ENCODE assay signal across 13 mouse cellular contexts in the genomic region with DNA sequence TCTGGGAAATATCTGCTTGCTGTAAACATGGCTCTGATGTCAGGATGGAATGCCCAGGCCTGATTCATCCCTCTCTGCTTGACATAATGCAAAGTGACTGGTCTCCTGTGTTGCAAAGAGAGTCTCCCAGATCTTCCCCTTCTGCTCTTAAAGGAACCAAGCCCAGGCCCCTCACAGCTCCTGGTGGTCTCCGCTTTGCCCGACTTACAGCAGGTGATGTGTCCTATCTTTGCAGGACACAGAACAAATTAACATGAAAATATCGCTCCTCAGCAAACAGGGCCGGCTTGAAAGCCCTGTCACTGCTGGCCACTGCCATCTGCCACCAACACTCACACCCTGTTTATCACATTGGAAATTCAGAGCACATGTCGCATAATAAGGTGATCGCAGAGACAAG. TPM values are rescaled to one million over a fixed set of nuclear protein-coding genes. Genes with fewer than 3 reads are reported as not detected.
DNase-seq lines count a peak whose midpoint lies in the region; ATAC-seq lines count a peak whose summit lies in the region.
"Had no signal": no experiment of that assay in that cellular context is flagged by ENCODE, and none has a peak within 500 bp of the region (broad histone marks: within the 10 kb centered on the region; RNA-seq: fewer than 3 reads in every experiment).

No protein-coding gene starts in this region.

- no peak overlapping the region for H3K27ac ChIP-seq in liver, embryonic 16.5 days (ENCODE audit: low read length)
- no peak overlapping the region for H3K27ac ChIP-seq in liver, embryonic 11.5 days (ENCODE audit: low read depth, low read length)
- peak overlapping the region; percentile 65 for H3K27ac ChIP-seq in forebrain, embryonic 13.5 days
- no peak overlapping the region for H3K27ac ChIP-seq in hindbrain, embryonic 16.5 days (ENCODE audit: low read depth, low read length)
- no peak overlapping the region for H3K27ac ChIP-seq in neural tube, embryonic 13.5 days (replicated peaks)
- H3K27ac ChIP-seq in embryonic facial prominence, embryonic 10.5 days (replicated peaks): no peak overlapping the region
- H3K27ac ChIP-seq: embryonic facial prominence, embryonic 13.5 days; limb, embryonic 12.5 days had no signal

- WGBS in liver, embryonic 16.5 days (ENCODE audit: insufficient replicate concordance): 55% methylated on average over 6 of the region's 6 CpGs
- WGBS in liver, embryonic 11.5 days: 76% methylated on average over 6 of the region's 6 CpGs
- 33% methylated on average over 6 of the region's 6 CpGs for WGBS in forebrain, embryonic 13.5 days
- WGBS in hindbrain, embryonic 16.5 days: 22% methylated on average over 6 of the region's 6 CpGs
- WGBS in neural tube, embryonic 13.5 days: 20% methylated on average over 6 of the region's 6 CpGs
- 70% methylated on average over 6 of the region's 6 CpGs for WGBS in embryonic facial prominence, embryonic 10.5 days

- no peak overlapping the region for H3K4me2 ChIP-seq in liver, embryonic 16.5 days (ENCODE audit: low read depth, low read length)
- H3K4me2 ChIP-seq in liver, embryonic 11.5 days: no peak overlapping the region
- H3K4me2 ChIP-seq in forebrain, embryonic 13.5 days: peak overlapping the region; percentile 23
- H3K4me2 ChIP-seq in hindbrain, embryonic 16.5 days (ENCODE audit: low read length): no peak overlapping the region
- no peak overlapping the region for H3K4me2 ChIP-seq in neural tube, embryonic 13.5 days
- H3K4me2 ChIP-seq: embryonic facial prominence, embryonic 13.5 days; limb, embryonic 12.5 days had no signal

- no peak for DNase-seq in liver, embryonic 11.5 days (ENCODE audit: low spot score)
- DNase-seq in kidney, postnatal 10 days: no peak
- DNase-seq in embryonic facial prominence, embryonic 10.5 days (ENCODE audit: low spot score): no peak
- no peak for DNase-seq in spleen, postnatal 36 days (ENCODE audit: low spot score in 2 of 2)
- DNase-seq: kidney, adult 18-20 months; lung, postnatal 14 days; right cerebral cortex, postnatal 25 days had no signal

- H3K4me1 ChIP-seq in liver, embryonic 16.5 days (ENCODE audit: control insufficient read depth, low read depth, low read length): no peaks in the 10 kb centered on the region; the same call in 1 of the 2 replicates
- H3K4me1 ChIP-seq in liver, embryonic 11.5 days (replicated peaks; ENCODE audit: control insufficient read depth, insufficient read depth, low read length): no peaks in the 10 kb centered on the region
- peaks cover 40% of the 10 kb centered on the region for H3K4me1 ChIP-seq in forebrain, embryonic 13.5 days
- no peaks in the 10 kb centered on the region for H3K4me1 ChIP-seq in hindbrain, embryonic 16.5 days (ENCODE audit: control insufficient read depth, insufficient read depth, low read depth, low read length)
- H3K4me1 ChIP-seq in neural tube, embryonic 13.5 days (replicated peaks): peaks cover 24% of the 10 kb centered on the region
- H3K4me1 ChIP-seq in embryonic facial prominence, embryonic 10.5 days: 0 out of 2 replicates have a peak, but pooled peaks cover 9% of the 10 kb centered on the region

- H3K27me3 ChIP-seq in liver, embryonic 16.5 days (ENCODE audit: control insufficient read depth, insufficient read depth, low read depth, low read length): no peaks in the 10 kb centered on the region
- no peaks in the 10 kb centered on the region for H3K27me3 ChIP-seq in liver, embryonic 11.5 days (replicated peaks; ENCODE audit: control insufficient read depth, insufficient read depth, low read length)
- no peaks in the 10 kb centered on the region for H3K27me3 ChIP-seq in forebrain, embryonic 13.5 days
- H3K27me3 ChIP-seq in hindbrain, embryonic 16.5 days (replicated peaks; ENCODE audit: control insufficient read depth, insufficient read depth, low read length): no peaks in the 10 kb centered on the region
- H3K27me3 ChIP-seq in neural tube, embryonic 13.5 days: no peaks in the 10 kb centered on the region
- no peaks in the 10 kb centered on the region for H3K27me3 ChIP-seq in embryonic facial prominence, embryonic 10.5 days (replicated peaks; ENCODE audit: low read depth, poor library complexity, severe bottlenecking)
- H3K27me3 ChIP-seq: embryonic facial prominence, embryonic 13.5 days; limb, embryonic 12.5 days had no signal

- H3K9ac ChIP-seq in liver, embryonic 16.5 days (ENCODE audit: low read depth, low read length): no peak overlapping the region
- H3K9ac ChIP-seq in liver, embryonic 11.5 days (ENCODE audit: low read depth, low read length): no peak overlapping the region
- no peak overlapping the region for H3K9ac ChIP-seq in forebrain, embryonic 13.5 days
- H3K9ac ChIP-seq in hindbrain, embryonic 16.5 days (ENCODE audit: low read depth, low read length): no peak overlapping the region
- no peak overlapping the region for H3K9ac ChIP-seq in neural tube, embryonic 13.5 days
- H3K9ac ChIP-seq: embryonic facial prominence, embryonic 13.5 days; limb, embryonic 12.5 days had no signal

- no peaks in the 10 kb centered on the region; the same call in 1 of the 2 replicates for H3K36me3 ChIP-seq in liver, embryonic 16.5 days (ENCODE audit: control insufficient read depth, insufficient read depth)
- H3K36me3 ChIP-seq in liver, embryonic 11.5 days (ENCODE audit: control insufficient read depth, insufficient read depth, low read length): peaks cover 2% of the 10 kb centered on the region; the same call in 1 of the 2 replicates
- H3K36me3 ChIP-seq in forebrain, embryonic 13.5 days (ENCODE audit: poor library complexity, severe bottlenecking): peaks cover 6% of the 10 kb centered on the region; the same call in 1 of the 2 replicates
- H3K36me3 ChIP-seq in hindbrain, embryonic 16.5 days (ENCODE audit: control insufficient read depth, insufficient read depth, low read length): no peaks in the 10 kb centered on the region
- H3K36me3 ChIP-seq in neural tube, embryonic 13.5 days: no peaks in the 10 kb centered on the region
- peaks cover 18% of the 10 kb centered on the region for H3K36me3 ChIP-seq in embryonic facial prominence, embryonic 10.5 days (replicated peaks)
- H3K36me3 ChIP-seq: embryonic facial prominence, embryonic 13.5 days; limb, embryonic 12.5 days had no signal

- H3K4me3 ChIP-seq in liver, embryonic 16.5 days (ENCODE audit: low read depth, low read length): no peak overlapping the region
- H3K4me3 ChIP-seq in liver, embryonic 11.5 days (ENCODE audit: low read depth, low read length): no peak overlapping the region
- no peak overlapping the region for H3K4me3 ChIP-seq in forebrain, embryonic 13.5 days
- H3K4me3 ChIP-seq in hindbrain, embryonic 16.5 days (ENCODE audit: low read length): no peak overlapping the region
- no peak overlapping the region for H3K4me3 ChIP-seq in neural tube, embryonic 13.5 days
- no peak overlapping the region for H3K4me3 ChIP-seq in embryonic facial prominence, embryonic 10.5 days
- H3K4me3 ChIP-seq: embryonic facial prominence, embryonic 13.5 days; limb, embryonic 12.5 days had no signal

- peak; percentile 23; the same call in 1 of the 2 replicates for ATAC-seq in liver, embryonic 16.5 days (ENCODE audit: low read depth)
- ATAC-seq in liver, embryonic 11.5 days (replicated peaks; ENCODE audit: low FRiP score): no peak
- ATAC-seq in forebrain, embryonic 13.5 days: peak; percentile 67
- ATAC-seq in hindbrain, embryonic 16.5 days: peak; percentile 64
- ATAC-seq in neural tube, embryonic 13.5 days (ENCODE audit: low read depth): 0 out of 2 replicates have a peak, but pooled peaks have one; percentile 51

- no peaks in the 10 kb centered on the region for H3K9me3 ChIP-seq in liver, embryonic 16.5 days (replicated peaks; ENCODE audit: control insufficient read depth, low read length)
- H3K9me3 ChIP-seq in liver, embryonic 11.5 days (ENCODE audit: control insufficient read depth, low read length): no peaks in the 10 kb centered on the region
- no peaks in the 10 kb centered on the region for H3K9me3 ChIP-seq in forebrain, embryonic 13.5 days (replicated peaks)
- H3K9me3 ChIP-seq in hindbrain, embryonic 16.5 days (ENCODE audit: control insufficient read depth, low read length): no peaks in the 10 kb centered on the region
- no peaks in the 10 kb centered on the region for H3K9me3 ChIP-seq in neural tube, embryonic 13.5 days
- no peaks in the 10 kb centered on the region for H3K9me3 ChIP-seq in embryonic facial prominence, embryonic 10.5 days
- H3K9me3 ChIP-seq: embryonic facial prominence, embryonic 13.5 days; limb, embryonic 12.5 days had no signal

RNA-seq across cellular contexts. Expression of gene Cdk6, which starts 53.7 kb away (rescaled TPM):
- 15.8 and 16.0 TPM in 2 replicates for polyA plus RNA-seq in liver, embryonic 16.5 days (2015; fragmentation: Nextera tagmentation; extraction: Ambion mirVana)
- polyA plus RNA-seq in liver, embryonic 11.5 days (2014; fragmentation: Nextera tagmentation; extraction: Ambion mirVana): 49.1 and 51.2 TPM in 2 replicates
- 30.3 and 34.4 TPM in 2 replicates for polyA plus RNA-seq in forebrain, embryonic 13.5 days (2015; fragmentation: Nextera tagmentation; extraction: Ambion mirVana)
- 12.6 and 13.9 TPM in 2 replicates for polyA plus RNA-seq in hindbrain, embryonic 16.5 days (2015; fragmentation: Nextera tagmentation; extraction: Ambion mirVana)
- 16.4 and 17.6 TPM in 2 replicates for polyA plus RNA-seq in neural tube, embryonic 13.5 days (2015; fragmentation: Nextera tagmentation; extraction: Ambion mirVana)
- polyA plus RNA-seq in embryonic facial prominence, embryonic 10.5 days (2016; fragmentation: Nextera tagmentation; extraction: Ambion mirVana): 25.7 and 25.9 TPM in 2 replicates
